Mouse (Mus musculus) lung, embryonic 14.5 days (tissue): ENCODE results near the gene Cebpzos. TPM values are rescaled to one million over a fixed set of nuclear protein-coding genes. Genes with fewer than 3 reads are reported as not detected.

Experiments used
- ATAC-seq: fragments of 200-750 bp; cut with Nextera tagmentation; 2 replicates; pipeline ENCODE4 v1.8.0; 2017; ENCODE audit warnings: mild to moderate bottlenecking, moderate TSS enrichment, moderate library complexity; ENCODE audit not compliant: insufficient read depth
- DNase-seq: peaks from one replicate; pipeline ENCODE4 v3.0.0-alpha.2; 2015
- H3K27ac ChIP-seq: fragments of 300-500 bp; sonication (generic); 2 replicates; pipeline ENCODE4 v1.5.1; 2014; ENCODE audit warnings: low read depth, mild to moderate bottlenecking, moderate library complexity
- H3K27me3 ChIP-seq: fragments of 300-500 bp; sonication (generic); 2 replicates; pipeline ENCODE4 v1.6.1; 2014; ENCODE audit warnings: low read length, control low read depth; ENCODE audit not compliant: insufficient read depth
- H3K36me3 ChIP-seq: fragments of 300-500 bp; sonication (generic); 2 replicates; pipeline ENCODE4 v1.6.1; 2014; ENCODE audit warnings: control low read depth; ENCODE audit not compliant: insufficient read depth
- H3K4me1 ChIP-seq: fragments of 300-500 bp; sonication (generic); 2 replicates; pipeline ENCODE4 v1.6.1; 2014; ENCODE audit warnings: antibody characterized with exemption, control low read depth; ENCODE audit not compliant: insufficient read depth
- H3K4me2 ChIP-seq: fragments of 300-500 bp; sonication (generic); 2 replicates; pipeline ENCODE4 v1.6.1; 2014; ENCODE audit warnings: mild to moderate bottlenecking
- H3K4me3 ChIP-seq: fragments of 300-500 bp; sonication (generic); 2 replicates; pipeline ENCODE4 v1.5.1; 2014; ENCODE audit warnings: low read depth, low read length
- H3K9ac ChIP-seq: fragments of 300-500 bp; sonication (generic); 2 replicates; pipeline ENCODE4 v1.6.1; 2014
- H3K9me3 ChIP-seq: fragments of 300-500 bp; sonication (generic); 2 replicates; pipeline ENCODE4 v1.6.1; 2016; ENCODE audit warnings: low read depth, low read length, control low read depth
- CTCF ChIP-seq: IDR thresholded peaks from 2 replicates; pipeline ENCODE4 v1.5.1; 2016; ENCODE audit warnings: antibody characterized with exemption, low read depth
- WGBS: fragments of 180-500 bp; shearing (Covaris S2); extraction: QIAGEN DNeasy Blood & Tissue Kit; methylation state at CpG from one replicate; pipeline ENCODE4 v1.1.7; 2014; 5-methylcytosine and 5-hydroxymethylcytosine counted together
- polyA plus RNA-seq: library from polyadenylated mRNA; unstranded; fragments of >200 nt; fragmentation: Nextera tagmentation; extraction: Ambion mirVana; gene quantifications from 2 replicates; pipeline ENCODE4 v1.2.1, GENCODE M21; 2014

The Cebpzos gene
- polyA plus RNA-seq, 1 experiment from 2014 or later = 77.4 TPM

- H3K4me3 ChIP-seq = no peak overlapping the region
- no peaks in the 10 kb centered on the region for H3K27me3 ChIP-seq
- no peak for TF ChIP-seq CTCF
- H3K27ac ChIP-seq = no peak overlapping the region
- no peak for ATAC-seq
- no peak for DNase-seq
- H3K36me3 ChIP-seq = no peaks in the 10 kb centered on the region
- no peaks in the 10 kb centered on the region for H3K4me1 ChIP-seq
- no peak overlapping the region for H3K9ac ChIP-seq
- no peaks in the 10 kb centered on the region for H3K9me3 ChIP-seq
- WGBS = 49% methylated on average over 3 of the region's 3 CpGs
- H3K4me2 ChIP-seq = no peak overlapping the region
These were observed 27.1 kb upstream of the Cebpzos start for GRCm38 (mm10) chr17:78889184-78889583.

GRCm38 (mm10) chr17:78891020-78891419 is 25.3 kb upstream of the Cebpzos start:
- ATAC-seq = no peak
- H3K9ac ChIP-seq = no peak overlapping the region
- no peaks in the 10 kb centered on the region for H3K9me3 ChIP-seq
- H3K36me3 ChIP-seq = no peaks in the 10 kb centered on the region
- H3K4me1 ChIP-seq = no peaks in the 10 kb centered on the region
- no peak overlapping the region for H3K4me3 ChIP-seq
- no peak for TF ChIP-seq CTCF
- DNase-seq = no peak
- no peak overlapping the region for H3K27ac ChIP-seq
- 79% methylated on average over 9 of the region's 9 CpGs for WGBS
- H3K4me2 ChIP-seq = no peak overlapping the region
- no peaks in the 10 kb centered on the region for H3K27me3 ChIP-seq

GRCm38 (mm10) chr17:78894991-78895390 is 21.3 kb upstream of the Cebpzos start:
- 72% methylated on average over 7 of the region's 7 CpGs for WGBS

GRCm38 (mm10) chr17:78895394-78895793 is 20.9 kb upstream of the Cebpzos start:
- peak overlapping the region; percentile 52 for H3K4me2 ChIP-seq
- H3K36me3 ChIP-seq = no peaks in the 10 kb centered on the region
- H3K9ac ChIP-seq = peak overlapping the region; percentile 17; the same call in 1 of the 2 replicates
- H3K27me3 ChIP-seq = no peaks in the 10 kb centered on the region
- H3K4me1 ChIP-seq = no peaks in the 10 kb centered on the region
- DNase-seq (peak; percentile 99), ATAC-seq (peak; percentile 68; the same call in 1 of the 2 replicates)
- 13% methylated on average over 8 of the region's 8 CpGs for WGBS
- no peak overlapping the region for H3K4me3 ChIP-seq
- TF ChIP-seq CTCF = peak; percentile 78
- no peak overlapping the region for H3K27ac ChIP-seq
- H3K9me3 ChIP-seq = no peaks in the 10 kb centered on the region

More at GRCm38 (mm10) chr17:78894991-78895390, 21.3 kb upstream of the Cebpzos start:
- Histone ChIP-seq H3K9ac (no peak overlapping the region; the same call in 1 of the 2 replicates), H3K27me3 (no peaks in the 10 kb centered on the region), H3K4me1 (no peaks in the 10 kb centered on the region), H3K36me3 (no peaks in the 10 kb centered on the region), H3K27ac (no peak overlapping the region), H3K4me2 (peak overlapping the region; percentile 52; the same call in 1 of the 2 replicates), H3K4me3 (no peak overlapping the region), H3K9me3 (no peaks in the 10 kb centered on the region)
- DNase-seq (no peak), ATAC-seq (no peak; the same call in 1 of the 2 replicates)
- no peak for TF ChIP-seq CTCF

- H3K4me1 ChIP-seq = no peaks in the 10 kb centered on the region
- no peak overlapping the region for H3K27ac ChIP-seq
- no peak overlapping the region for H3K4me3 ChIP-seq
- no peaks in the 10 kb centered on the region for H3K36me3 ChIP-seq
- no peak overlapping the region for H3K9ac ChIP-seq
- no peaks in the 10 kb centered on the region for H3K9me3 ChIP-seq
- DNase-seq = peak; percentile 16
- no peak overlapping the region for H3K4me2 ChIP-seq
- 62% methylated on average over 2 of the region's 2 CpGs for WGBS
- no peaks in the 10 kb centered on the region for H3K27me3 ChIP-seq
- ATAC-seq = no peak
- TF ChIP-seq CTCF = no peak
These were observed 13.1 kb upstream of the Cebpzos start for GRCm38 (mm10) chr17:78903158-78903557.

GRCm38 (mm10) chr17:78906892-78907291 is 9.4 kb upstream of the Cebpzos start, which contains the start of gene Sult6b1:
Gene Sult6b1 (minus strand): TSS chr17:78906992.
- 78% methylated on average over 5 of the region's 5 CpGs for WGBS

DNA sequence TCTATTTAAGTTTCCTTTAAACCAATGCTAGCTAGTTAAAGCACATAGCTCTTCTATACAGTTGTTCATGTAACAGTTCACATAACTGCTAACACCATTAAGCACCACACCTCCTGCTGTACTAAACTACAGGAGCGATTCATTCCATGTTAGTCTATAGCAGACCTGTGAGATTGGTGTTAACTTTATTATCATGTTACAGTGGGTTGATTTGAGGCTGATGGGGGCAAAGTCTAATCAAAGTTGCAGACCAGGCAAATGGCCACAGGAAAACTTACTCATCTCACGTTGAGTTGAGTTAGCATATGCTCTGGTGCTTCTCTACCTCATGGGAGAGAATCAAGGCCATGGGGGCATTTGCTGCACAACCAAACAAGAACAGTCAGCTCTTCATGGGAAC is 6.9 kb upstream of the Cebpzos start:
- H3K4me2 ChIP-seq = no peak overlapping the region
- TF ChIP-seq CTCF = no peak
- no peaks in the 10 kb centered on the region for H3K4me1 ChIP-seq
- ATAC-seq = no peak
- H3K27me3 ChIP-seq = no peaks in the 10 kb centered on the region
- no peaks in the 10 kb centered on the region for H3K9me3 ChIP-seq
- H3K4me3 ChIP-seq = no peak overlapping the region
- no peak overlapping the region for H3K27ac ChIP-seq
- no peaks in the 10 kb centered on the region for H3K36me3 ChIP-seq
- WGBS = 76% methylated on average over 2 of the region's 2 CpGs
- DNase-seq = no peak
- no peak overlapping the region for H3K9ac ChIP-seq

More at GRCm38 (mm10) chr17:78906892-78907291, 9.4 kb upstream of the Cebpzos start, which contains the start of gene Sult6b1:
- H3K27ac ChIP-seq = no peak within 1 kb of the TSS
- no peak within 1 kb of the TSS for H3K4me2 ChIP-seq
- H3K4me3 ChIP-seq = no peak within 1 kb of the TSS
- no peaks in the 10 kb centered on the region for H3K9me3 ChIP-seq
- H3K4me1 ChIP-seq = no peaks in the 10 kb centered on the region
- H3K27me3 ChIP-seq = no peaks in the 10 kb centered on the region
- no peak within 1 kb of the TSS for H3K9ac ChIP-seq
- TF ChIP-seq CTCF = no peak
- DNase-seq (no peak), ATAC-seq (no peak)
- H3K36me3 ChIP-seq = no peaks in the 10 kb centered on the region
